Mouse (Mus musculus) liver, adult 2 months (tissue): ENCODE data around the gene Psmb4.

Experiments used
- CTCF ChIP-seq: fragments of 200-500 bp; IDR thresholded peaks from 2 replicates; pipeline ENCODE4 v1.5.1; 2011; ENCODE audit warnings: low read depth, low read length, control low read depth
- POLR2A ChIP-seq: fragments of 200-500 bp; IDR thresholded peaks from 2 replicates; pipeline ENCODE4 v1.6.1; 2011; ENCODE audit warnings: low read length, control low read depth; ENCODE audit not compliant: insufficient read depth; ENCODE audit errors: extremely low read depth

DNA sequence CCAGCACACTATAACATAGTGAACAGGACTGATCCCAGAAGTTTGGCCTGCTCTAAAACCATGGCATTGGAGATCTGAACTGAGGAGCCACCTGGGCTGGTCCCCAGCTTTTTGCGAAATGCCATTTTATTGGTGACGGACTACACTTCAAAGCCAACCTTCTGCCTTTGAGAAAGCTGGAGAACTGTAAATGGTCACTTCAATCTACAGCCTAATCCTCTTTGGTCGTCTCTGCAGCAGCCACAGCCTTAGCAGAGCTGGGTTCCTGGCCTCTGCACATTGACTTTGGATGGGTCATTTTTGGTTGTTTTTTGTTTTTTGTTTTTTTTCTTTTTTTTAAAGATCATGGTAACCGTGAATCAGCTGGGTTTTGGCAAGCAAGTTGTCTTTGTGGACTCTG, 4.9 kb downstream of the Psmb4 start:
- TF ChIP-seq CTCF, result no peak
- no peak for TF ChIP-seq POLR2A
